Mouse (Mus musculus) embryo, embryonic 10.5 days (tissue): Measurements from ENCODE around the gene Rnft2.

Source experiments
- DNase-seq: peaks from one replicate; pipeline ENCODE4 v3.0.0-alpha.2; 2015; ENCODE audit warnings: low spot score

Gene Rnft2

DNA sequence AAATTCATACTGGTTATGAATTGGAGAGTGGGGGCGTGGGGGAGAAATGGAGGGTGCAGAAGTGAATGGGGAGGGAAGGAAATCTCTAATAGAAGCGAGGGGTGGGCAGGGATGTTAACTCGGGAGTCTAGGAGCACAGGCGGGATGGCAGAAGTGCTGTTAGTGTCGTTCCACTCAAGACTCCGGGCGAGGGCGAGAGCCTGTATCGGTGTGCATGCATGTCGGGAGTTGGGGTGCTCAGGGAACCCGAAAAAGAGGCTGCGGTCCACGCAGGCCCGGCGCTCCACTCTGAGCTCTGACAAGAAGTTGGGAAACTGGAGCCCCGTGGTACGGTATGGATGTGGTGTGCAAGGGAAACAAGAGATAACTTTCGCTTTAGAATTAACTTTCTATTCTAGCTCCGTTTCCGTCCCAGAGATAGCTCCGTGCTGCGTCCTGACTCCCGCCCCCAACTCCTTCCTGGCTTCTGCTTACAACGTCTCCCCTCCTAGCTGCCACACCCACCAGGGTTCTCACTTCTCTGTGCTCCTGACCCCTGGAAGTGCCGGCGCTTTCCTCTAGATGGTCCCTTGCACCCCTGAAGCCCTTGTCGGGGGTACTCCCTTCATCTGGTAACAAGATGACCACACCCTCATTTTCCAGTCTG is 72.7 kb downstream of the Rnft2 start:
- DNase-seq, result no peak

DNA sequence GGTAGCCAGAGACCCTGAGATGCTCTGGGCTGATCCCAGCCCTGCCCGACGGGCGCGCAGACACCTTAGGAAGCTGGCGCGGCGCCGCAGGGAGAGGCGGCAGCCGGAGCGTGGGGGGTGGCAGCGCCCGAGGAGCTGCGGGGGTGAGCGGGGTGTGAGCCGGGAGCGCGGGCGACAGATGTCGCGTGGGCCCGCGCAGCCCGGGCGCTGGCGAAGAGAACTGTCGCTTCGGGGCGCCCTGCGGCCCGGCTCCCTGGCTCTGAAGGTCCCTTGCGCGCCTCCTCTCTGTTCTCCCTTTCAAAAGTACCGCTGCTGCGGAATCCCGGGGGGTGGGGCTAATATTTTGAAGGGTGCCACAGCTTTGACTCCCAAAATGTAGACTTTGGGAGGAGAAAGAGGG is 73.3 kb downstream of the Rnft2 start:
- DNase-seq, result no peak

DNA sequence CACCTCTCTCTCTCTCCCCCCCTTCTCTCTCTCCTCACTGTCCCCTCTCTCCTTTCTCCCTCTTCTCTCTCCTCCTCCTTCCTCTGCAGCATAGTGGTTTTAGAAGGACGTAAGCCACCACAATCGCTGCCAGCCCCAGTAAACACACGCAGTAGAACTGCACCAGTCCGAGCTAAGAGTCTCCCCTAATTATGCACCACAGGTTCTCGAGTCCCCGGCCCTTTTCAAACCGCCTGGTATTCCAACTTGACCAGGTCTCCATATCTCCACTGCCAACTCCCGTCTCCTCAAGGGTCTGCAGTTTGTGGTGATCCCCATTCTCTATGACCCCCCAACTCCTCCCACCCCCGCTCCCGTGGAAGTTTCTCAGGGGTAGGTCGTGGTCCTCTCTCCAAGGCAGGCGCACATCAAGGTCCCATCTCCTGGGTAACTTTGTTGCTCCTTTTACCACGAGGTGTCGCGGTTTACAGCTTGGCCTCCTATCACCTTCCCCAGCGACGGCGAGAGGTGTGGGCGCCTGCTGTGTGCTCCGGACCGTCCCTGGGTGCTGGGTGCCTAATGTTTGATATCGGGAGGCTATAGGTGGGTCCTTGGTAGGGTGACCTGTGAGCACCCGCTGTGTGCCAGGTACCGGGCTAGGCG is 73.9 kb downstream of the Rnft2 start:
- peak; percentile 59 for DNase-seq

DNA sequence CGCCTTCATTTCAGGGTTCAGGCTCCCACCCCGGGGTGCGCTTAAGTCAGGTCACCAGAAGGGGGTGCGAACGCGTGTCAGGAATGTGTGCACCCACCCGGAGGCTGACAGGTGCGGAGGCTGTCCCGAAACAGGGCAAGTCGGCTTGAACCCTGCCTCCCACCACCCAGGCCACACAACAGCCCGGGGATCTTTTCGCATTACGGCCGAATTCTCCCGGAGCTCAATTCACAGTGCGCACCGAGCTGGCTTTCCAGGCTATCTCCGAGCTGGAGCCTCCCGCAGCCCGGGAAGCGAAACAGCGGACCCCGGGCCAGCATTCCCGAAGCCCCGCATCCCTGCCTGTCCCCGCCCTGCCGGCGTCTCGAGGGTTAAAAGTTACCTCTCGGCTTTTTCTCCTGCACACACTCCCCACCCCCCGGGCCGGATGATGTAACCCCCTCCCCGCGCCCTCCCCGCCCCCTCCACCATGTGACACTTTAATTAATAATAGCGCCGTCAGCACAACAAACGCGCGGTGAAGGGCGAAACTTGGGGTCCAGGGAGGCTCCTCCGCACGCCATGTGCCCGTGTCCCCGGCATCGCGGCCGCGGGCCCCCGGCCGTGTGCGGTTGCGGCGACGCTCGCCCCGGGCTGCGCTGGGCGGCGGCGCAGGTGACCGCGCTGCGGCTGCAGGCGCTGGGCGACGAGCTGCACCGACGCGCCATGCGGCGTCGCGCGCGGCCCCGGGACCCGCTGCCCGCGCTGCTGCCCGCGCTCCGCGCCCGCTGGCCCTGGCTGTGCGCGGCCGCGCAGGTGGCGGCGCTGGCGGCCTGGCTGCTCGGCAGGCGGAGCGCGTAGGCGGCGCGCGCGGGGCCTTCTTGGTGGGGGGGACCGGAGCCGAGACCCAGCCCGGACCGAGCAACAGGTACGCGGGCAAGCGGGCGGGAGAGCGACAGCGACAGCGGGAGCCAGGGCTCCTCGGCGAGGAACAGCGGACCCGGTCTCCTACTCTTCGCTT is 75.4 kb downstream of the Rnft2 start:
- peak; percentile 43 for DNase-seq

DNA sequence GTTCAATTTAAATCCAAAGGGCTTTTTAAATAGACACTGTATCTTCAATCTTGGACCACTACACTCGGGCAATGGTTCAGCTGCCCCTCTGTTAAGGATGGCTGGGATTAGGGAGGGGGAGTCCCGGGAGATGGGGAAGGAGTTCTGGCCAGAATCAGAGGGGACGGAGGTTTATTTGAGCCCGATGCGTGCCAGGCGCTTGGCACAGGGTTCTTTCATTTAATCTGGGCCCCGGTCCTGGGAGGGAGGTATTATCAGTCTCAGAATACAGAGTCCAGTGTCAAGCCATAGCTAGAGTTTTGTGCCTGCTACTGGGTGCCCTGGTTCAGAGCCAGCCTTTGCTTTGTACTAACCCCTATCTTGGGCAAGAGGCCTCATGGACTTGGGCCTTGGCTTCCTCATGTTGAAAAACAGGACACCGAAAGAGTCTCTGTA is 77.3 kb downstream of the Rnft2 start:
- no peak for DNase-seq

DNA sequence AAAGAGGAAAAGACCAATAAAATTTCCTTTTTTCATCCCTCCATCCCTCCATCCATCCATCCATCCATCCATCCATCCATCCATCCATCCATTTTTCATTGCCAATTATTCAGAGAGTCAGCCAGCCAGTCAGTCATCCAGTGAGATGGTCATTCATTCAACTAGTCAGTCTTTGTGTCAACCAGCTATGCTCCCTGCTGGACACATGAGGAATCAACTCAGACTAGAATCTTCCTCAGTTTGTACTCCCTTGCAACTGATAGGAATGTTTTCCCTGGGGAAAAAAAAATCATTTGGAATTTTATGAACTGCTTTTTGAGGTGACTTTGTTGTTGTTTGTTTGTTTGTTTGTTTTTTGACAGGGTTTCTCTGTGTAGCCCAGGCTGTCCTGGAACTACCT is 79.5 kb downstream of the Rnft2 start:
- no peak for DNase-seq

DNA sequence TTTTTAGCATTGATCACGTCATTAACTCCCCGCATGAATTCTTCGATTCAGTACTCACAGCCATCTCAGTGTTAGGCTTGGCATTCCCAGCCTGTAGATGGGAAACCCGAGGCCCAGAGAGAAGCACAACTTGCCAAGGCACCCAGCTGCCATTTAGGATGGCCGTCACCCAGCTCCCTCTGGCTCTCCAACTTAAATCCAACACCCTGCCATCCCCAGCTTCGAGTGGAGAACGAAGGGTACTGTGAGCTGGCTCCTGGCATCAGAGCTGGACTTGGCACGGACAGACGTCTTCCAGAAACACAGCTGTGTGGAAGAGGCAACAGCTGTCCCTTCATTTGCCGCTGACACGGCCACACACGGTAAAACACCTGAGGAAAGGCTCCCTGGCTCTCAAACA is 80.3 kb downstream of the Rnft2 start, which contains the start of gene Hrk:
Gene Hrk, plus strand, starts transcription at position 68 of the 400 bp plus-strand sequence.
- no peak for DNase-seq

DNA sequence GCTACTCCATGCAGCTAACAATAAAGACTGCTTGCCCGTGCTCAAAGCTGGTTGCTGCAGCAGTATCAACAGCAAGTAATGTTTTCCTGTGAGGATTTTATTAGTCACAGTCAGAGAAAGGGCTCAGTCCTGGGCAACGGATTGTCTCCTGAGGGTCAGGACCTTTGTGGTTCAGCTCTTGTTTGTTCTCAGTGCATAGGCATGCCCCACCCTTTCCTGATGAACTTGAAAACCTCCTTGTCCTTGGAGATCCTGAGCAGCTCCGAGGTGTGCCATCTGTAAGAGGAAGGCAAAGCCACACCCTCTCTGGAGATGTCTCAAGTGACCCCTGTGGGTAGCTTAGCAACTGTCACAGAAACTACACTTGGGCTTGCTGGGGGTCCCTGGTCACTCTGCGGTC is 84.2 kb downstream of the Rnft2 start:
- DNase-seq, result no peak

DNA sequence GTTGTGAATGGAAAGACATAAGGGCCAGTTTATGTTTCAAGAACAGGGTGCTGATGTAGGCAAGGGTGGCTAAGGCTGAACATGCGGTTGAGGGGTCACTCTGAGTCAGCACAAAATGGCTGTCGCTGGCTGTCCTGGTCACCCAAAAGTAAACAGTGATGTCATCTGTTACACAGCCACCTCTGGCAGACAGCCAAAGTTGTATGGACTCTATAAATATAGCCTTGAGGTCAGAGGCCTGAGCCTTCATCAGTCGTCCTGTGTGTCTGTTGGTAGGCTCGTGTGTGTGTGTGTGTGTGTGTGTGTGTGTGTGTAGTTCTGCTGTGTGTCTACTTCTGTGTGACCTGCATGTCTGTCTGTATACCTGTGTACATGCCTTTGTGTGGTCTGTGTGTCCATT is 87.9 kb downstream of the Rnft2 start:
- peak; percentile 27 for DNase-seq

DNA sequence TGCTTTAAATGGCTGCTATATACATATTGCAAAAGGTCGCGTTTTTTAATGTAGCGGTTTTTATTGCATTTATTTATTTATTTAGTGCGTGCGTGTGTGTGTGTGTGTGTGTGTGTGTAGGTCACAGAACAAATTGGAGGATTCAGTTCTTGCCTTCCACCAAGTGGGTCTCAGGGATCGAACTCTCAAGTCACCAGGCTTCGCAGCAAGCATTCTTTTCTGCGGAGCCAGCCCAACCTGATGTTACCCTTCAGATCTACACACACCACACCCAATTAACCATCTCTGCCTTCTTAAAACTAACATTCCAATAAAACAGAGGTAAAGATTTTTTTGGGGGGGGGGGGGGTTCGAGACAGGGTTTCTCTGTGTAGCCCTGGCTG is 89.4 kb downstream of the Rnft2 start:
- DNase-seq, result no peak

DNA sequence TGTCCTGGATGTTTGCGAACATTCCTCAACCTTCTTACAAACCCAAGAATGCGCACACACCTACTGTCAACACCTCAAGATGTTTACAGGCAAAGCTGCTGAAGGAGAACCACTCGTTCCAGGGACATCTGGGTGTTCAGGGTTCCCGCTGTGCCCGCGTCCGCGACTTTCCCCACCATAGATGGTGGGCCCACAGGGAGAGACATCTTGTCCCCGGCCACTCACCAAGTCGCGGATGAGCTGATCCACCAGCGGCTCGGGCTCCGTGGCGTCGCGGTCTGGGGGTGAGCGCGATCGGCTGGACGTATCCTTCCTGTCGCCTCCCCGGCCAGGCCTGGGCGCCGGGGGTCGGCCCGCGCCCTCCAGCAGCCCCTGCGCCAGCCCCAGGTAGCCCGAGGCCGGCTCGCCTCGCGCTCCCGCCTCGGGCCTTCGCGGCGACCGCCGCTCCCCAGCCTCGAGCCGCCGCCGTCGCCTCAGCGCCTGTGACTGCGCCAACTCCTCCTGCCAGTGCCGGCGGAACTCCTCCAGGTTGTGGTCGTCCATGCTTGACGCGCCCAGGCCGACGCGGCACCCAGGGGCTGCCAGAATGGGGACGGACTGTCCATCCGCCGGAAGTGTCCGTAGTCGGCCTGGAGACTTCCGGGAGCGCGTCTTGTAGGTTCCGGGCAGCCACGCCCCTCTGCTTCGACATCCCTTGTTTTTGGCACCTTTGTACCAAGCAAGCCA is 89.9 kb downstream of the Rnft2 start, which contains the start of gene Fbxw8:
Gene Fbxw8, minus strand, starts transcription at position 626 of the 726 bp plus-strand sequence.
- peak; percentile 94 for DNase-seq

DNA sequence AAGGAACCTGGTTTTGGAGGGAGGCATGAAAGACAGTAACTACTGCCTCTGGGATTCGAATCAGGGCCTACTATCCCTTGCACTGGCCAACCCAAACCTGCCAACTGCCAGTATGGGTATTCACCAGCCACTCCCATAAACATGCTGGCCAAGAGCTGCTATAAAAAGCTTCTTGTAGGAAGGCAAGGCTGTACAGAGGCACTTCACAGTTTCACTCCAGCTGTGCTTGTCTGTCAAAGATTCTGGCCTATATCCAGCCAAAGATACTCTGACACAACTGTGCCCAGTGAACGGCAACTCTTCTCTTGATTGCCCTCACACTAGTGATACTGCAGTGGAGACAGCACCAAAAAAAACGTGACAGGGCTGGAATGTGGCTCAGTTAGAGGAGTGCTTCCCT is 95.2 kb downstream of the Rnft2 start:
- no peak for DNase-seq

DNA sequence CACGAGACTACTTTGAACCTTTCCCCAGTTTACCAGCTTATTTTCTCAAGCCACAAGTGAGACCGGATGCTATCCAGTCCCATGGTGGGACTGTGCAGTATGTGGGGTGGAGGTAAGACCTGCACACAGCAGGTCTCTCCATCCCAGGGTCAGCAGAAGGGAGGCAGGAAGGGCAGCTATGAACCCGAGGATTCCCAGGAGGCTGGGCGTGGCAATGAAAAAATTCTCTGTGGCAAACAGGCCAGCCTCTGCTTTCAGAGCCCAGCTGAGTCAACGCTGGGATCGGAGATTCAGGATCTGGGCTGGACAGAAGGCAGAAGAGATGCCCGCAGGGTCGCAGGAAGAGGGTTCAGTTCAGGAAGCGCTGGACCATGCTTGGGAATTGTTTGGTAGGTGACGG is 97.7 kb downstream of the Rnft2 start:
- no peak for DNase-seq

DNA sequence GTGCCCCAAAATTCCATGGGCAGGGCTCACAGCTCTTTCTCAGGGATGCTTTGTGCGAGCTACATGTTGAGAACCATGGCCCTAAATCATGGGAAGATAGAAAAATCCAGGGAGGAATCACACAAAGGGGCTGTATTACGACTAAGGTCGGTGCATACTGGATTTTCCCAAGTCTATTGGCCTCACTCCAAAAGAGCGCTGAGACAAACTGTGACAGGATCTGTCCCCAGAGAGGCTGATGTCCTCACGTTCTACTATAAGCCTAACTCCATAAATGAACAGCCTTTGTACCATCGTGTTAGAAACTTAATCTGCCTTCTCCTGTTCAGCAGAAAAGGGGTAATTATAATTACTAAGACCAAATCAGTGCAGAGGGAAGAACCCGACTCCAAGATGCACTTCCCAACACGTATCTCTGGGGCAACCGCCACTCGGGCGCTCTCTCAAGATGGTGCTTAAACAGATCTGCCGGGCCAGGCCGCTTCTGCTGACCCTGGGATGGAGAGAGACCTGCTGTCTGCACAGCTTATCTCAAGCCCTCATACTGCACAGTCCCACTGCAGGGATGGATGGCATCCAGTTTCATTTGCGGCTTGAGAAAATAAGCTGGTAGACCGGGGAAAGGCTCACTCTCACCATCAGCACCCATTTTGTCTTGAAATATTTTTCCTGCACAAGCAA is 98.8 kb downstream of the Rnft2 start:
- no peak for DNase-seq

DNA sequence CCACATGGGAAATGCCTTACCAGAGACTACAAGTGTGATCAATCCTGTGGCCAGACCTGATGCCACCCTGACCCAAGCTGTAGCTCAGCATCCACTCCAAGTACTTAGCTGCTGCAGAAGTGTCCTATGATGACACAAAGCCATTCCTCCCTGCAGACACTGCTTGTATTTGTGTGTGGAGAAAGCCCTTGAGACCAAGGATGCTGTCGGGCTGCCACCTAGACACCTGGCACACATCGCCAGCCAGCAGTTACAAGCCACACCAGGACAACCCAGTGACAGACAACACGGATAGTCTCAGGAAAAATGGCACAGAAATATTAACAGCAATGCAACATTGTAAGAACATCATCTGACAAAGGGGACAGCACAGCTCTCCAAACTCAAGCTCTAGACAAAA is 99.5 kb downstream of the Rnft2 start:
- no peak for DNase-seq

DNA sequence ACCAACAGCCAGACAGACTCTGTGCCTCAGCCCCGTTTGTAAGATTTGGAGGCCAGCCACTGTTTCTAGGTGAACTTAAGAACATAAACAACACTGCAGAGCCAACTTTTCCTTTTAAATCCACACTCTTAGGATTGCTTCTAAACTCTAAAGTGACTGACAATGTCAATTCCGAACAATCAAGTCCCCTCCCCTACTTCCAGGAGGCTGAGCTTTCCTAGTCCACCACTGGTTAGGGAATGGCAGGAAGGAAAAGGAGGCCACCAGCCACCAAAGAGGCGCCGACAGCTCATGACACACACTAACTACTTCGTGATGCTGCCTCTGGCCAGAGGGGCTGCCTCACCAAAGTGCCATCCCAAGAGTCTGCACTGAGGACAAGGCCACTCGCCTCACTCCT is 100.1 kb downstream of the Rnft2 start:
- no peak for DNase-seq

DNA sequence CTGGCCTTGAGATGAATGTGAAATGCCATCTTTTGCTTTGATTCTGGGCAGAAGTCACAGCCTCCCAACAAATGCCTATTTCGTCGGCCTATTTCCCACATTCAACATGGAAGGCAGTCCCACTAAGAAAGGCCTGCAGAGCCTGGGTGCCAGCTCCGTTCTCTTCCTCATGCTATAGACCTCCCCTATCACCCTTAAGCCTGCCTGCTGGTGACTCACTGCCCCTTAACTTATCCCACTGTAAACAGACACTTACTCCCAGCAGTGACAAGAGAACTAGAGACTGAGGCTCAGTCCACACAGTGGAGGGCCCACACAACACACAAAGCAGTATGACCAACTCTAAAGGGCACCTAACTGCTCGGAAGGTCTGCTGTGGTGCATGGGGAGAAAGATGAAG is 100.6 kb downstream of the Rnft2 start:
- no peak for DNase-seq

DNA sequence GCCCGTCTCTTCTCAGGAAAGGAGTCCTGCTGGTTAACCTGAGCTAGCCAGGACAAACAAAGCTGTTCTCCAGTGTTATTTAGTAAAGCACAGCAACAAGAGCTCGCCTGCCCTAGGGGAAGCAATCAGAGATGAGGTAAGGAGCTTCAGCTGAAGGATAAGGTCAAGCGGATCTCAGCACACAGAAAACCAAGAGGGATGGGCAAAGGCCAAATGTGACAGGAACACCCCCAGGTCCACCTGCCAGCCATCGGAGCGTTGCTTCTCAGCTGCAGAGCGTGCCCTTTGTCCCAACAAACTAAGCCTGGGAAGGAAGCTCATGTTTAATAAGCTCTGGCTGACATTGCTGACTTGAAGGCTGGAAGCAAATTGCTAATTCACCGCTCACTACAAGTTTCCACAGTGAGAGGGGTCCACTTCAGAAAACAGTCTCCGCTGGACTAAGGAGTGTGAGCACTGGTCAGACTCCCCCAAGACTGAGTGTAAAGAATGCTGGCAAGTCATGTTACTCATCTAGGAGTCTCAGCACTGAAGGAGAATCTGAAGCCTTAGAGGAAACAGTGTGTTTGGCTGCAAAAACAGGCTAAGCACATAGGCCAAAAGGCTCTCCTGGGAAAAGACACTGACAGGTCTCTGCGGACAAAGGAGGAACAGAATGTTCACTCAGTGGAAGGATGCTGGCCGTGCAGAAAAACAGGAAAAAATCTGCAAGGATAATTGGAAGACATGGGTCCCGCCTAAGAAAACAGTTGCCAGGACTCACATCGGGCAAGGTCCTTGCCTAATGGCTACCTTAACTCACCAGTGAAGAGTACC is 101.5 kb downstream of the Rnft2 start:
- no peak for DNase-seq

DNA sequence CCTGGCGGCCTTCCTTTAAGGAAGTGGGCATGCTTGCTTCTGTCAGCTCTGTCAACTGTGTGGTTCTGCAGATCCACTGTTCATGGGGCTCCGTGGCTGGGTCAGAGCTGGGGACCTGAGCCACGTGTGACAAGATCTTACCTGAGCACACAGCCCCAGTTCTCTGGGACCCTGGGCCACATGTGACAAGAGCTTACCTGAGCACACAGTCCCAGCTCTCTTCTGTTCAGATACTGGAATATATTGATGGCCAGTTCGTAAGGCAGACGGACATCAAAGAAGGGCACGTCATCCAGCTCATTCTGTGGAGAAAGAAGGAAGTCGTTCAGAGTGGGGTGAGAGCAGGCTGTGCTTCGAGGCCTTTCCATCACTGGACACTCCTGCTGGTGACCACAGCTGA is 102.4 kb downstream of the Rnft2 start:
- no peak for DNase-seq
